Mouse (Mus musculus) testis, postnatal 10 days (tissue): Measurements from ENCODE around the gene Snrnp35.
"Not testable (repeated sequence)": the region's sequence is repeated elsewhere in the genome, so short reads cannot be mapped to it uniquely, and the experiment has no call there.

Experiments
- DNase-seq: peaks from one replicate; pipeline ENCODE4 v3.0.0; 2021; ENCODE audit warnings: low spot score

Snrnp35 gene

DNA sequence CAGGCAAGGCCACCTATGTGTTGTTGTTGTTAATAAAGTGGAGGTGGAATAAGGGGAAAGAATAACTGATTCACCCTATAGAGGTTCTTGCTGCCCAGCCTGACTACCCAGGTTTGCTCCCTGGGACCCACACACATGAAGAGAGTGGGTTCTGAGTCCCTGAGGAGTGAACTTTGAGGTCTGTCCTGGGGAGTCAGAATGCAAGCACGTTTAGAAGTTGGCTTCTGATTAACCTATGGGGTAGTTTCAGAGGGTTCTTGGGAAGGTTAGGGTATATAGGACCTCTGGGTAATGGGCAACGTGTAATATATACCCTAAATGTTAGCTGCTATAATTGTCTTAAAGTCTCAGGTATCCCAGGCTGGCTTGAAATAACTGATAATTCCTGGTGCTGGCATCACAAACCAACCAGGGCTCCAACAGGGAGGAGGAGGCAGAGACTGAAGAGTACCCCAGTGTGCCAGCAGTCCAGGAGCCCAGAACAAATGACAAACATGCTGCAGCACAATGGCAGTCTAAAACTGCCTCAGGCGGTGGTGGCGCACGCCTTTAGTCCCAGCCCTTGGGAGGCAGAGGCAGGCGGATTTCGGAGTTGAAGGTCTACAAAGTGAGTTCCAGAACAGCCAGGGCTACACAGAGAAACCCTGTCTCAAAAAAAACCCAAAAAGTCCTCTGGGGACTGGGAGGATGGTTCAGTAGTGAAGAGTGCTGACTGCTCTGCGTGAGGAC, 20.5 kb upstream of the Snrnp35 start:
- DNase-seq: no peak

GRCm38 (mm10) chr5:124463462-124463861, 19.5 kb upstream of the Snrnp35 start:
- no peak for DNase-seq

GRCm38 (mm10) chr5:124464905-124465304, 18.0 kb upstream of the Snrnp35 start:
- DNase-seq: no peak

- no peak for DNase-seq
Measured at GRCm38 (mm10) chr5:124467766-124468165, 15.2 kb upstream of the Snrnp35 start.

GRCm38 (mm10) chr5:124468365-124468764, 14.6 kb upstream of the Snrnp35 start:
- no peak for DNase-seq

GRCm38 (mm10) chr5:124469486-124469885, 13.4 kb upstream of the Snrnp35 start:
- no peak for DNase-seq

GRCm38 (mm10) chr5:124470591-124471171, 12.3 kb upstream of the Snrnp35 start:
- DNase-seq: no peak

DNA sequence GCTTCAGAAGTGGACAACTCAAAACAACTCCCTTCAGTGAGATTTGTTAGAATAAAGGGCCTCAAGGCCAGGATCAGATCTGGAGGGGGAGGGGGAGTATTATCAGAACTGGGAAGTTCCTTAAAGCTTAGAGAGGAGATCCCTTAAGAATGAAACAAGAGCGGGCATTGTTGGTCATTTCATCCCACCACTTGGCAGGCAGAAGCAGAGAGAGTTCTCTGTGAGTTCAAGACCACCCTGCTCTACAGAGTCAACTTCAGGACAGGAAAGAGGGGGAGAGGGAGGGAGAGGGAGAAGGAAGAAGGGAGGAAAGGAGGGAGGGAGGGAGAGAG, 4.1 kb upstream of the Snrnp35 start:
- no peak for DNase-seq

DNA sequence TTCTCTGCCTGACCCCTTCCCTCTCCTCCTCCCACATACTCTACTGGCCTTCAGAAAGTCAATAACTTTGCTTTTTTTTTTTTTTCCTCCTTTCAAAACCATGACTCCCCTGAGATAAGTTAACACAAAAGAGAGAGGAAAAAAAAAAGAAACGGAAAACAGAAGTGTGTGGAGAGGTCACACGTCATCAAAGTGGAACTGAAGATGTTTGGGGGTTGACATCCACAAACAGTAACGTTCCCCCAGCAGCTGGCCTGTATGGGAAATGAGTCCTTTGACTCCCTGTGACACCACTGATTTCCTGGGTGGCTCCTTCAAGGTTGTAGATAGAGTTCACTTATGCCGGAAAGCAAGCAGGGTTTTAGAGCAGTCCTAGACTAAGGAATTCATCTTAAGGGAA, 2.8 kb upstream of the Snrnp35 start:
- no peak for DNase-seq

- no peak for DNase-seq
Measured at GRCm38 (mm10) chr5:124481714-124482113, 1.2 kb upstream of the Snrnp35 start.

DNA sequence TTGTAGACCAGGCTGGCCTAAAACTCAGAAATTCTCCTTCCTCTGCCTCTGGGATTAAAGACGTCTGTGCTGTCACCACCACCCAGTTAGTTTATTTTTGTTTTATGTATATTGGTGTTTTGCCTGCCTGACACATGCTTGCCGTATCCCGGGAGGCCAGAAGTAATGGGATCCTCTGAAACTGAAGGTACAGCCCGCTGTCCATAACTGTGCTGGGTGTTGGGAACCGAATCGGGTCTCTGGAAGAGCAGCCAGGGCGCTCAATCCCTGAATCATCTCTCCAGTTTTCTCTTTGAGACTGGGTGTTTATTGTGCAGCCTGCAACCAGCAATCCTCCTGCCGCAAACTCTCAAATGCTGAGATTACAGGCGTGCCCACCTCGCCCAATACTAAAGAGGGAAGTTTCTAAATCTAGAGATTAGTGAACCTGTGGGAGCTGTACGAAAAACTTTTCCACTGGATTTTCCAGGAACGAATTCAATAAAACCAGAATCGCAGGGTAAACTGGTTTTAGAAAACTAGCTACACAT, 433 bp upstream of the Snrnp35 start:
- DNase-seq: no peak

- no peak for DNase-seq
Measured at GRCm38 (mm10) chr5:124483655-124484396, 892 bp downstream of the Snrnp35 start.

- no peak for DNase-seq
Measured at GRCm38 (mm10) chr5:124485654-124486053, 2.7 kb downstream of the Snrnp35 start.

DNA sequence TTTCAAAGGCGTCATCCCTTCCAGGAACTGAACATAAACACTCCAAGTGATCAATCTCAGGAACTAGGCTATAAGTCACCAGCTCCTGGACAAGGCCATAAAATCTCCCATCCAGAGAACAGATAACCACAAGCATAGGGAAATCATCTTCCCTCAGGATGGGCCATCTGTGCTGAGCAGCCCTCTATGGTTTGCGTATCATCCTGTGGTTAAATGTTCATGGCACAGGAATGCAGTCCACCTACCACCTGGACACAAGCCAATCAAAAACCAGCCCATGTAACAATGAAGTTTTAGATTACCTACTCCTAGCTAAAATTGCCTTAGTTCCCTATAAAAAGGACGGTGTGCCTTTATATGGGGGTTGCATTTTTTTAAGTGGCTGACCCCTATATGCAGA, 6.0 kb downstream of the Snrnp35 start:
- DNase-seq: no peak

DNA sequence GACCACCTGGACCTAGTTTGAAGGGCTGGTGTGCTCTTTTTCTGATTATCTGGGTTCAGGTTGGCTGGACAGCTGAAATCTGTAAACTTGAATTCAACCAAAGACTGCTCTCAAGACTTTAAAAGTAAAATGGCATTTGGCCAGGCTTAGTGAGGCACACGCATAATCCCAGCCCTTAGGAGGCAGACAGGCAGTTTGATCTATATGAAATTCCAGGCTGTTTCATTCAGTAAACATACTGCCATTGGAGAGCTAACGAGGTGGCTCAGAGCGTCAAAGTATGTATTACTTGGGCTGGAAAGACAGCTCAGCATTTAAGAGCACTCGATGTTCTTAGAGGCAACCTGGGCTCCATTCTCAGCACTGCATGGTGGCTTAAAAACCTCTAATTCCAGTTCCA, 8.8 kb downstream of the Snrnp35 start:
- no peak for DNase-seq

DNA sequence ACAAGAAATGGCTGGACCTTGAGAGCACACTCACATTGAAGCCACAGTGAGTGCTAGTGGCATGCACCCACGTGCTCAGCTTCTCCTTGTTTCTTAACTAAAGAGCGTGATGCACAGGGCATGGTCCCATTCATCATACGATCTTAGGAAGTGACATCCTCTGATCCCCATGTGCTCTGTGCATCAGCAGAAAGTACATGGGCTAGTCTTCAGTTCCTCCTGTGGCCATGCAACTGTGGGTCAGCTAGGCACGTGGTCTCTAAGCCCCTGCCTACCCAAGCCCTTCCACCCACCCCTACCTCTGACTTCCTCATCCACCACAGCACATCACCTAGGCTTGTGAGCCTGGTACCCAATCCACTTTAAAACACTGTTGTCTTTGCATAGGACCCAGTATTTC, 9.7 kb downstream of the Snrnp35 start:
- no peak for DNase-seq

- no peak for DNase-seq
Measured at GRCm38 (mm10) chr5:124493455-124493854, 10.5 kb downstream of the Snrnp35 start.

DNA sequence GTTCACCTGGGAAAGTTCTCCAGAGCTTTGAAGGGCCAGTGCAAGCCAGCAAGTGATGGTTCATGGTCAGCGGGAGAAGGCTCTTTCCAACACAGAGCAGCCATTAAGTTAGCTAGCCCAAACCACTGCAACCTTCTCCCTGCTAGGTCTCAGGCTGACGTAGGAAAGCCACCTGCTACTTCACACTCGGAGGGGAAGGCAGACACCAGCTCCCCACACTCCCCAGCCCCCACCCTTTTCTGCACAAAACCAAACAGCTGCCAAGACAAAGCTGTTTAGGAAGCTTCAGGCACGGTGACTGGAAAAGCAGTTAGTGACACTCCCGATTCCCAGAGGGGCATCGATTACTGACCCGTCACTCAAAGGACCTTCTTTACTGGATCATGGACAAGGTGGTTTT, 12.6 kb downstream of the Snrnp35 start:
- no peak for DNase-seq

DNA sequence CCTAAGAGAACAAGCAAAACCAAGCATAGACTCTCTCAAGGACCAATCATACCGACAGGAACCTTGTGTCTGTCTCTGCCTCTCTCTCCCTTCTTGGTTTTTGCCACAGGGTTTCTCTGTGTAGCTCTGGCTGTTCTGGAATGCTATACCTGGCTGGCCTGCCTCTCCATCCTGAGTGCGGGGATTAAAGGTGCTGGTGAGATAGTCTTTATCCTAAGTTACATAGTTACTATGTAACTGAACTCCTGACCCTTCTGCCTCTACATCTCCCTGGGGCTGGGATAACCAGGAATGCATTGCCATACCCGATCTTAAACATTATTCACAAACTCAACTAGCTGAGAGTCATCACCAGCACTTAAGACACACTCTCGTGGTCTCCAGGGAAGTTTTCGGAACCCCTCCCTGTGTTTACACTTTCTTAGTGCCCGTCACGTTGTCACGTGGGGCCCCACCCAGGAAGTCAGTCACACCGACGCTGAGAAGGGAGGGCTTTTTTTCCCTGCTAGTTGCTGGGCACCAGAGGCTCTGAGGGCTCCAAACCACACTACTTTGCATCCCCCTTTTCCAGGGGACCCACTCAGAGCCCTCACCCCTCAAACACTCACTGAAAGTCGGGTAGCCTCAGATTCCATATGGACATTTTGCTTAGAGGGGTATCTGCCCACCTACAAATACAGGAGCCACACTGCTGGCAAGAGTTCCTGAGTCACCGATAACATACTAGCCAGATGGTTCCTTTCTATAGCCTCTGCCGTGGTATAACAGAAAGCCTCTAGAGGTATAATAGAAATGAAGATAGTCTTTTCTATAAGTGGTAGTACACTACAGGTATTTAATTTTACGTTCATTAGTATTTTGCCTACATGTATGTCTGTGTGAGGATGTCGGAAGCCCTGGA, 13.9 kb downstream of the Snrnp35 start:
- no peak for DNase-seq

- no peak for DNase-seq
Measured at GRCm38 (mm10) chr5:124498221-124498876, 15.4 kb downstream of the Snrnp35 start.

GRCm38 (mm10) chr5:124499001-124499400, 16.1 kb downstream of the Snrnp35 start:
- DNase-seq: no peak

GRCm38 (mm10) chr5:124500037-124500436, 17.1 kb downstream of the Snrnp35 start:
- not testable (repeated sequence) for DNase-seq
